Mouse (Mus musculus) liver, embryonic 14.5 days (tissue): ENCODE data around the gene Cers5. TPM values are rescaled to one million over a fixed set of nuclear protein-coding genes. Genes with fewer than 3 reads are reported as not detected.

Experiments
- ATAC-seq: fragments of 200-750 bp; cut with Nextera tagmentation; 2 replicates; pipeline ENCODE4 v1.8.0; 2017; ENCODE audit warnings: moderate number of reproducible peaks, mild to moderate bottlenecking, moderate library complexity; ENCODE audit not compliant: insufficient read depth
- DNase-seq, 3 experiments: peaks; one replicate each; pipeline ENCODE4 v3.0.0-alpha.2; 2012 to 2013; ENCODE audit warnings: low read depth in 3 of 3, low spot score in 3 of 3
- H3K27ac ChIP-seq: fragments of 300-500 bp; sonication (generic); 2 replicates; pipeline ENCODE4 v1.5.1; 2014; ENCODE audit warnings: moderate library complexity, mild to moderate bottlenecking, control low read depth, inconsistent platforms
- H3K27me3 ChIP-seq: fragments of 300-500 bp; sonication (generic); 2 replicates; pipeline ENCODE4 v1.6.1; 2014; ENCODE audit warnings: mild to moderate bottlenecking, low read length, moderate library complexity; ENCODE audit not compliant: control insufficient read depth, insufficient read depth
- H3K36me3 ChIP-seq: fragments of 300-500 bp; sonication (generic); replicated peaks from 2 replicates; pipeline ENCODE4 v1.6.1; 2014; ENCODE audit warnings: low read depth; ENCODE audit not compliant: control insufficient read depth, insufficient read depth
- H3K4me1 ChIP-seq, 2 experiments: fragments of 200-500 bp in 1 of 2; fragments of 300-500 bp in 1 of 2; sonication (generic) in 1 of 2; replicated peaks; 2 replicates each; pipeline ENCODE4 v1.6.1; 2012 to 2014; ENCODE audit warnings: antibody characterized with exemption in 1 of 2, inconsistent platforms in 1 of 2, low read length in 1 of 2; ENCODE audit not compliant: control insufficient read depth in 2 of 2, insufficient read depth in 2 of 2
- H3K4me2 ChIP-seq: fragments of 300-500 bp; sonication (generic); 2 replicates; pipeline ENCODE4 v1.6.1; 2014; ENCODE audit warnings: low read depth, mild to moderate bottlenecking, control low read depth, moderate library complexity
- H3K4me3 ChIP-seq, 2 experiments: fragments of 200-500 bp in 1 of 2; fragments of 300-500 bp in 1 of 2; sonication (generic) in 1 of 2; 2 replicates each; pipeline ENCODE4 v1.5.1; 2012 to 2014; ENCODE audit warnings: low read depth in 2 of 2, low read length in 2 of 2, mild to moderate bottlenecking in 2 of 2, control low read depth in 1 of 2, inconsistent platforms in 1 of 2, moderate library complexity in 1 of 2; ENCODE audit not compliant: insufficient read depth in 1 of 2
- H3K9ac ChIP-seq: fragments of 300-500 bp; sonication (generic); replicated peaks from 2 replicates; pipeline ENCODE4 v1.6.1; 2014; ENCODE audit warnings: mild to moderate bottlenecking, control low read depth, moderate library complexity
- H3K9me3 ChIP-seq: fragments of 300-500 bp; sonication (generic); 2 replicates; pipeline ENCODE4 v1.6.1; 2016; ENCODE audit warnings: low read length, mixed read lengths; ENCODE audit not compliant: control insufficient read depth
- CTCF ChIP-seq: IDR thresholded peaks from 2 replicates; pipeline ENCODE4 v1.5.1; 2016; ENCODE audit warnings: antibody characterized with exemption, low read depth, control low read depth
- EP300 ChIP-seq: IDR thresholded peaks from 2 replicates; pipeline ENCODE4 v1.6.1; 2016; ENCODE audit warnings: antibody characterized with exemption, low read depth
- WGBS: fragments of 180-500 bp; shearing (Covaris S2); extraction: QIAGEN DNeasy Blood & Tissue Kit; methylation state at CpG from one replicate; pipeline ENCODE4 v1.1.7; 2014; ENCODE audit not compliant: insufficient replicate concordance; 5-methylcytosine and 5-hydroxymethylcytosine counted together
- polyA plus RNA-seq, 2 experiments: library from polyadenylated mRNA; depleted of rRNA in 1 of 2; stranded (reverse) in 1 of 2; unstranded in 1 of 2; fragments of >200 nt; fragmentation: Nextera tagmentation in 1 of 2; extraction: Ambion mirVana in 1 of 2; gene quantifications; 2 replicates each; pipeline versions ENCODE4 v1.2.1 to v1.2.3; 2012 to 2014

Cers5 gene
- polyA plus RNA-seq, 2 experiments = 5.4 to 7.7 TPM

- Histone ChIP-seq H3K36me3 (no peaks in the 10 kb centered on the region), H3K27ac (no peak overlapping the region), H3K9me3 (no peaks in the 10 kb centered on the region), H3K4me2 (no peak overlapping the region), H3K4me1 (peaks cover 0 to 4% of the 10 kb centered on the region in 2 experiments; a peak in 1 of 4 replicates), H3K9ac (no peak overlapping the region), H3K4me3 (no peak overlapping the region), H3K27me3 (no peaks in the 10 kb centered on the region)
- ATAC-seq = no peak
- TF ChIP-seq CTCF (no peak), EP300 (no peak)
- DNase-seq = no peak
- 63% methylated on average over 3 of the region's 3 CpGs for WGBS
These were observed 18.5 kb downstream of the Cers5 start for GRCm38 (mm10) chr15:99754204-99754603.

DNA sequence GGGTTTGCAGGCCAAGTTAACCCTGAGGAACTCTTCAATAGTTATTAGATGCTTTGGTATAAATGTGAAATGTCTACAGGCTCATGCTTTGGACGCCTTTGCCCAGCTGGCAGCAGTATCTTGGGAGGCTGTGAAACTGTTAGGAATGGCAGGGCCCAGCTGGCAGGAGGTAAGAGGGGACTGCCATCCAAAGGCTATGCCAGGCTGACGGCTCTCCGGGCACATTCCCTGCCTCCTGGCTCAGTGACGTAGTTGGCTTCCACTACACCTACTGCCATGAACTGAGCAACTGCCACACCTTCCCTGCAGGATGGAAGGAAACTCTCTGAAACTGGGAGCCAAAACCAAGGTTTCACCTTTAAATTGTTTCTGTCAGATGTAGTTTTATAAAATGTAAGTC, 32.5 kb downstream of the Cers5 start:
- Histone ChIP-seq H3K9ac (no peak overlapping the region), H3K9me3 (no peaks in the 10 kb centered on the region), H3K4me2 (no peak overlapping the region), H3K27me3 (no peaks in the 10 kb centered on the region), H3K4me3 (no peak overlapping the region), H3K4me1 (no peaks in the 10 kb centered on the region), H3K27ac (no peak overlapping the region), H3K36me3 (no peaks in the 10 kb centered on the region)
- WGBS = 73% methylated on average over 4 of the region's 4 CpGs
- no peak for DNase-seq
- TF ChIP-seq CTCF = no peak
- TF ChIP-seq EP300 = no peak
- no peak for ATAC-seq

DNA sequence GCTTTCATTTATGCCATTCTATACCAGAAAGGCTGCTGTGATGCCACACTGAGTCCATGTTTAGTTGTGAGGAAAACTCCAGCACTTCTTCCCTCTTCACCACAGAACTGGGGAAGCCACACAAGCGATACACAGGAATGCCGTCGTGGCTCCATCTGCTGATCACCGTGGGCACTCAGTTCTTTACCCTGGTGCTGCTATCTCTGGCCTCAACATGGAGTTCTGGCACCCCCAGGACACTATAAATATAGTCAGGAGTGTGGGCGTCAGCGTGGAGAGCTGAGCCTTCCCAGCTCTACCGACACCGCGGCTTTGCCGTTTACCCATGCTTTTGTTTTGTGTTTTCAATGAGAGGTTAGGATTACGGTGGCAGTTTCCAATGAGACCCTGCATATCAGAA, 36.0 kb downstream of the Cers5 start:
- H3K9me3 ChIP-seq = no peaks in the 10 kb centered on the region
- DNase-seq (no peak), ATAC-seq (no peak)
- no peak overlapping the region for H3K27ac ChIP-seq
- no peak overlapping the region for H3K4me2 ChIP-seq
- no peaks in the 10 kb centered on the region for H3K36me3 ChIP-seq
- no peak overlapping the region for H3K9ac ChIP-seq
- 85% methylated on average over 11 of the region's 11 CpGs for WGBS
- H3K27me3 ChIP-seq = no peaks in the 10 kb centered on the region
- no peak overlapping the region for H3K4me3 ChIP-seq
- H3K4me1 ChIP-seq = no peaks in the 10 kb centered on the region
- TF ChIP-seq EP300 (no peak), CTCF (no peak)

- 79% methylated on average over 2 of the region's 2 CpGs for WGBS
These were observed 37.1 kb downstream of the Cers5 start for GRCm38 (mm10) chr15:99735631-99736030.

DNA sequence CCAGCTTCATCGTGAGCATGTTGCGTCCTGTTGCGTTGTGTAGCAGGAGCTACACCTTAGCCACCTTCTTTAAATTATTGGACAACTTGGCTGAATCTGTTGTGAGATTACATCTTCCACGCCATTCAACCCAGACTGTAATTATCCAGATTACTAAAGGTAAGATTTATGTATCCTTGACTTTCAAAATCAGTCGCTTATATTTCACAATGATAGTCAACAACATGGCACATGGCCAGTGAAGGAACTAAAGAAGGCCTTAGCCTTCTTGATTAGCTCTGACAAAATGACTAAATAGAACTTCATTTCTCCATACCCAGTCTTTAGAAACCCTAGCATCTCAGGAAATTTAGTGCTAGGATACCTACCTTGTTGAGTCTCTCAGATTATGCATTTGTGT, 39.5 kb downstream of the Cers5 start:
- Histone ChIP-seq H3K9me3 (no peaks in the 10 kb centered on the region), H3K4me1 (no peaks in the 10 kb centered on the region), H3K36me3 (peaks cover 5% of the 10 kb centered on the region), H3K4me2 (no peak overlapping the region), H3K9ac (no peak overlapping the region), H3K27me3 (no peaks in the 10 kb centered on the region), H3K27ac (no peak overlapping the region), H3K4me3 (no peak overlapping the region)
- 83% methylated on average over 5 of the region's 5 CpGs for WGBS
- DNase-seq (no peak), ATAC-seq (no peak)
- no peak for TF ChIP-seq CTCF
- TF ChIP-seq EP300 = no peak

More at GRCm38 (mm10) chr15:99735631-99736030, 37.1 kb downstream of the Cers5 start:
- Histone ChIP-seq H3K27ac (no peak overlapping the region), H3K9ac (no peak overlapping the region), H3K4me3 (no peak overlapping the region), H3K27me3 (no peaks in the 10 kb centered on the region), H3K36me3 (no peaks in the 10 kb centered on the region), H3K4me1 (no peaks in the 10 kb centered on the region), H3K4me2 (no peak overlapping the region), H3K9me3 (no peaks in the 10 kb centered on the region)
- TF ChIP-seq EP300 = no peak
- TF ChIP-seq CTCF = no peak
- DNase-seq (no peak), ATAC-seq (no peak)
